Mouse (Mus musculus) forebrain, embryonic 16.5 days (tissue): ENCODE results near the gene Zfp85. TPM values are rescaled to one million over a fixed set of nuclear protein-coding genes. Genes with fewer than 3 reads are reported as not detected.
"Not testable (repeated sequence)": the region's sequence is repeated elsewhere in the genome, so short reads cannot be mapped to it uniquely, and the experiment has no call there.

ENCODE experiments used
- ATAC-seq: fragments of 200-750 bp; cut with Nextera tagmentation; 2 replicates; pipeline ENCODE4 v1.8.0; 2017; ENCODE audit warnings: mild to moderate bottlenecking, moderate library complexity
- H3K27ac ChIP-seq: fragments of 300-500 bp; sonication (generic); 2 replicates; pipeline ENCODE4 v1.5.1; 2014; ENCODE audit warnings: low read length, control low read depth
- H3K27me3 ChIP-seq: fragments of 300-500 bp; sonication (generic); replicated peaks from 2 replicates; pipeline ENCODE4 v1.6.1; 2014; ENCODE audit warnings: low read length; ENCODE audit not compliant: control insufficient read depth, insufficient read depth
- H3K36me3 ChIP-seq: fragments of 300-500 bp; sonication (generic); 2 replicates; pipeline ENCODE4 v1.6.1; 2014; ENCODE audit not compliant: control insufficient read depth, insufficient read depth
- H3K4me1 ChIP-seq: fragments of 300-500 bp; sonication (generic); replicated peaks from 2 replicates; pipeline ENCODE4 v1.6.1; 2014; ENCODE audit warnings: low read length; ENCODE audit not compliant: control insufficient read depth, insufficient read depth
- H3K4me2 ChIP-seq: fragments of 300-500 bp; sonication (generic); 2 replicates; pipeline ENCODE4 v1.6.1; 2014; ENCODE audit warnings: mild to moderate bottlenecking, low read length, control low read depth
- H3K4me3 ChIP-seq: fragments of 300-500 bp; sonication (generic); replicated peaks from 2 replicates; pipeline ENCODE4 v1.5.1; 2014; ENCODE audit warnings: mild to moderate bottlenecking, low read length, control low read depth
- H3K9ac ChIP-seq: fragments of 300-500 bp; sonication (generic); replicated peaks from 2 replicates; pipeline ENCODE4 v1.6.1; 2014; ENCODE audit warnings: low read depth, low read length, control low read depth
- H3K9me3 ChIP-seq: fragments of 300-500 bp; sonication (generic); 2 replicates; pipeline ENCODE4 v1.6.1; 2016; ENCODE audit warnings: low read length; ENCODE audit not compliant: control insufficient read depth
- WGBS: fragments of 180-500 bp; shearing (Covaris S2); extraction: QIAGEN DNeasy Blood & Tissue Kit; methylation state at CpG from one replicate; pipeline ENCODE4 v1.1.7; 2014; 5-methylcytosine and 5-hydroxymethylcytosine counted together
- polyA plus RNA-seq: library from polyadenylated mRNA; unstranded; fragments of >200 nt; fragmentation: Nextera tagmentation; extraction: Ambion mirVana; gene quantifications from 2 replicates; pipeline ENCODE4 v1.2.1, GENCODE M21; 2015

The Zfp85 gene
- polyA plus RNA-seq: 8.2 and 9.0 TPM in 2 replicates

DNA sequence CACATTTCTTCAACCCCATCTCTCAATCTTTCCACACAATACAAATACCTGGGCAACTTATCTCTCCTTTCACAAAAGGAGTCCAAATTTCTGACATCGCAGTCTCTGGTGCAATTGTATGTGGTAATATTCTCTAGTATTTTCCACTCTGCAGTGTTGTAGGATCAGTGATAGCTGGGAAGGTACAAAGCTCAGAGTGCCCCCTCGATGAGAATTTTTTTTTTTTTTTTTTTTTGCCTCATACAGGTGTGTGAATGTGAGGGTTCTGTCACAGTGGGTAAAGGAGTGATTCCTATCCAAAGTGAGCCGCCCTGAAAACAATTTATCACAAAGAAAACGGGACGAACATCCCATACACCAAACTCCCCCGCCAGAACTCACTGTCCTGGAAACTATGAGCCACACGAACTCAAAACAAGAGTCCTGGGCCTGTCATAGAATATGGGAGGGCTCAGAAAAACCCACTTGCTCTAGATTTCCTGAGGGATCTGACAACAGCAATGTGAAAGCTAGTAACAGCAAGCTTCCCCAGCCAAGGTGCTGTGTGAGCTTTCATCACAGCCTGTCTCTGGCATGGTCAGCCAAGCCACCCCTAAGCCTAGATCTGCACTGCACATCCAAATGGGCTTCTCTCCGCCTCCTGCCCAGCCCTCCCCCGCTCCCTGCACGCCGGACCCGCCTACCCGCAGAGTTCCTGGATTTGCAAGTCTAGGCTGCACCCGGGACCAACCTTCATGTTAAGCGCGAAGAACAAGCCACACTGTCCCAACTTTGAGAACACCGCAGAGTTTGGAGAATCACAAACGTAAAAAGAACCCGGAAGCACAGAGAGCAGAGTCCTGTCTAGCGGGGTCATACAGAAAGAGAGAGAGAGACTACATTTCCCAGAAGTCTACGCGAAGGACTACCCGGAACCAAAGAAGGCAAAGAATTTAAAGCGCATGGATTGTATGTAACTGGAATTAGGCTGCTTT is at the start of gene Zfp85:
Gene Zfp85 (minus strand): TSS at position 896 of the 974 bp plus-strand sequence.
- H3K9me3 ChIP-seq: no peaks in the 10 kb centered on the region
- peak; percentile 96 for ATAC-seq
- peak within 1 kb of the TSS; percentile 75 for H3K4me3 ChIP-seq
- peaks cover 8% of the 10 kb centered on the region for H3K4me1 ChIP-seq
- peak within 1 kb of the TSS; percentile 60; the same call in 1 of the 2 replicates for H3K27ac ChIP-seq
- peak within 1 kb of the TSS; percentile 62 for H3K4me2 ChIP-seq
- peak within 1 kb of the TSS; percentile 60 for H3K9ac ChIP-seq
- no peaks in the 10 kb centered on the region for H3K27me3 ChIP-seq
- WGBS: 6% methylated on average over 24 of the region's 24 CpGs
- H3K36me3 ChIP-seq: peaks cover 3% of the 10 kb centered on the region; the same call in 1 of the 2 replicates

DNA sequence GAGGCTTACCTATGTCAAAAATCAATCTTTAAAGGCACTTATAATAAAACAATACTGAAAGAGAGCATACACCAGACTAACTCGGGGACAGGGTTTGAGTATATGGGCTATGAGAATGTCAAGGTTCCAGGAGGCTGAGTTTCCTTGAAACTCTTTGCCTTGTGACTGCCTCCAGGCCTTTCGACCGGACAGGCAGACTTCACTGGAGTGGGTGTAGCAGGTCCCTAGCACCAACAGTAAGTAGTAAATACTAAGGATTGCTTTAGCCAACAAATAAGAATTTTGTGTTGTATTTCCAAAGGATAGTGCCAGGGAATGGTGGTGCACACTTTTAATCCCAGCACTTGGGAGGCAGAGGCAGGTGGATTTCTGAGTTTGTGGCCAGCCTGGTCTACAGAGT is 44.1 kb upstream of the Zfp85 start:
- not testable (repeated sequence) for H3K9ac ChIP-seq, H3K4me1 ChIP-seq, H3K27me3 ChIP-seq, H3K4me2 ChIP-seq, H3K27ac ChIP-seq, H3K4me3 ChIP-seq, ATAC-seq, H3K9me3 ChIP-seq, H3K36me3 ChIP-seq
- WGBS: 62% methylated on average over 3 of the region's 3 CpGs

DNA sequence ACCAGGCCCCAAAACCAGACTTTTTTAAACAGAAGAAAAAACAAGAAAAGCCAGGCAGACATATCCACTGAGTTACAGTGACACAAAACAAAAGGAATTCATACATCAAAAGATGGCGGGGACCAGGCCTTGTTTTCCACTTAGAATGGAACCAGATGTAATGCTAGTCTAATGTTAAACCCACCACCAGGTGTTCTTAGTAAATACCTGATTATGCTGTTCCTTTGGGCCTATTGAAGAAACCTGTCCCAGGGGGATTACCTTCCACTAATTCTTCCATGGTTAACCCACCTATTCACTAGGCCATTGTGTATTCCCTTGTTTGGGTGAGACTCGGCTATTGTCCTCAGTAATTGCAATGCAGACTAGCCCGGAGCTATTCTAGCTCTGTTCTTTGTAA is 43.6 kb upstream of the Zfp85 start:
- H3K36me3 ChIP-seq: no peaks in the 10 kb centered on the region
- no peak for ATAC-seq
- H3K27me3 ChIP-seq: no peaks in the 10 kb centered on the region
- H3K9ac ChIP-seq: no peak overlapping the region
- H3K4me1 ChIP-seq: no peaks in the 10 kb centered on the region
- no peak overlapping the region for H3K4me2 ChIP-seq
- WGBS: 35% methylated on average over 3 of the region's 3 CpGs
- H3K9me3 ChIP-seq: no peaks in the 10 kb centered on the region
- H3K4me3 ChIP-seq: no peak overlapping the region
- H3K27ac ChIP-seq: no peak overlapping the region

DNA sequence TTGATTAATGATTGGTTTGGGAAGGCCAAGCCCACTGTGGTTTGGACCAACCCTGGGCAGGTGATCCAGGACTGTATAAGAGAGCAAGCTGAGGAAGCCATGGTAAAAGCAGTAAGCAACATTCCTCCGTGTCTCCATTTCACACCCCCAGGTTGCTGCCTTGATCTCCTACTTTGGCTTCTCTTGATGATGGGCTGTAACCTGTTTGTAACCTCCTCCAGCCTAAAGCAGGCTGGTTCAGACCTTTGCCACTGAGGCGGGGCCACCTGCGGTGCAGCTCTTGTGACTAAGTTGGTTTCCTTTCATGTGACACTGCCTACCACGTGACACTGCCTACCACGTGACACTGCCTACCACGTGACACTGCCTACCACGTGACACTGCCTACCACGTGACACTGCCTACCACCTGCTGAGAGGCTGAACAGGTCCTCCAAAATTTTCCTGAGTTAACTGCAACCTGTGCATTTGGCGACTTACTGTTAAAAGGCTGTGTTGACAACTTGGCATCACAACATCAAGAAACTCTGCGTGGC is 37.0 kb upstream of the Zfp85 start:
- no peak for ATAC-seq
- no peaks in the 10 kb centered on the region for H3K27me3 ChIP-seq
- no peaks in the 10 kb centered on the region for H3K4me1 ChIP-seq
- no peaks in the 10 kb centered on the region for H3K9me3 ChIP-seq
- 96% methylated on average over 10 of the region's 10 CpGs for WGBS
- H3K36me3 ChIP-seq: 0 out of 2 replicates have a peak, but pooled peaks cover 2% of the 10 kb centered on the region
- no peak overlapping the region for H3K4me3 ChIP-seq
- no peak overlapping the region for H3K27ac ChIP-seq
- no peak overlapping the region for H3K9ac ChIP-seq
- H3K4me2 ChIP-seq: no peak overlapping the region

DNA sequence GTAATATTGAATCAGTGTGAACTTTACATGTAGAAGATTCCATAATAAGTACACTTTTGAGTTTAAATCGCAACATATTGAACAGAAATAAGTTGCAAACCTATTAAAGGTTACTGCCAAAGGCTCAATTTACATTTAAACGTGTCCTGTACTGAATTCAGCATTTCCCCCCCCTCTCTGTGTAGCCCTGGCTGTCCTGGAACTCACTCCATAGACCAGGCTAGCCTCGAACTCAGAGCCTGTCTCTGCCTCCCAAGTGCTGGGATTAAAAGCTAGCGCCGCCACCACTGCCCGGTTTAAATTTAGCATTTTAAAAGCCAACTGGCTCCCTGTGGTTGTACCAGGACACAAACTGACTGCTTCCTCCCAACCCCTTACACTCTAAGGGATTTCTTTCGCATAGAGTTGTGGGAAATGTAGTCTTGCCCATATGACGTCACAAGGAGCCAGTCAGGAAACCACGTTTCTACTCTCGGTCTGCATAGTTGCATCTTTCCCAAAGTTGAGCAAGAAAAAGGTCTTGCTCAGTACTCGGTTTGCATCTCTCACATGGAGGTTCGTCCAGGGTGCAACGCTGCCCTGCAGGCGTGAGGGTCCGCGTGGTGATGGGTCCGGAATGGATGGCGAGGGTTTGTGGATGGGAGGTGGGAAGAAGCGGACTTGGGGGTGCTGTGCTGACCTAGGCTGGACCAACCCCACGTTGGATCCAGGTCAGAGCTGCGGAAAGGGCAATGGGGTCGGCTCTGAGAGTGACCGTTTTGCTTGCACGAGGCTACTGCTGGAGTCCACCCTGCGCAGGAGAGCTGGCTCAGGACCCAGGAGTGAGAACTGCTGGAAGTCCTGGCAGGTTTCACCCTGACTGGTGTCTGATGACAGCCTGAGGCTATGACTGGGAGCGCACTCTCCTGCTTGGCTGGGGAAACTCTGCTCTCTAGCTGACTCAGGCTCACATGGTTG is 24.5 kb upstream of the Zfp85 start, which contains the start of gene Zfp493:
Gene Zfp493 (plus strand): TSS at position 429 of the 957 bp plus-strand sequence.
- Histone ChIP-seq H3K27ac (no peak within 1 kb of the TSS), H3K27me3 (no peaks in the 10 kb centered on the region), H3K4me3 (peak within 1 kb of the TSS; percentile 87), H3K36me3 (no peaks in the 10 kb centered on the region), H3K4me2 (peak within 1 kb of the TSS; percentile 89), H3K9ac (peak within 1 kb of the TSS; percentile 79), H3K9me3 (no peaks in the 10 kb centered on the region), H3K4me1 (peaks cover 4% of the 10 kb centered on the region)
- 7% methylated on average over 26 of the region's 26 CpGs for WGBS
- ATAC-seq: peak; percentile 98

DNA sequence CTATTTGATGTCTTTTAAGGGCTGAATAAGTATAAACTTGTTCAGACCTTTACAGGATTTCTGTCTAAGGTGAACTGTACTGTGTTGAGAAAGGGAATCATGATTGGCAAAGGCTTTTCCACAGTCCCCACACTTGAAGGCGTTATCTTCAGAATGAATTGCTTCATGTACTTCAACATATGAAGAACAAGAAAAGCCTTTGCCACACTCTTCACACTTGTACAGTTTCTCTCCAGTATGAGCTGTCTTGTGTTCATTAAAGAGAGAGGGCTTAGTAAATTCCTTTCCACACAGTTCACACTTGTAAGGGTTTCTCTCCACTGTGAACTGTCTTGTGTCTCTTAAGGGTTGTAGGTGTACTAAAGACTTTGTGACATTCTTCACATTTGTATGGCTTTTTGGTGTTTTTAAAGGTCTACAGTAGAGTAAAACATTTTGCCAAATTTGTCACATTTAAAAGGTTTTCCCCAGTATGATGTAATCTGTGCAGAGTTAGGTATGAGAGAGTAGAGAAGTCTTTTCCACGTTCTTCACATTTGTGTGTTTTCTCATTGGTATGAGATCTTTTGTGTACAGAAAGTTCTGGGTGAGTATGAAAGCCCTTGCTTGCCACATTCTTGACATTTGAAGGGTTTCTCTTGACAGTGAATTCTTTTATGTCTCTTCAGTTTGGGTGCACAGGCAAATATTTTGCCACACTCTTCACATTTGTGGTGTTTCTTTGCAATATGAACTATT is 8.2 kb upstream of the Zfp85 start:
- Histone ChIP-seq H3K4me1 (no peaks in the 10 kb centered on the region), H3K9ac (no peak overlapping the region), H3K4me3 (no peak overlapping the region), H3K4me2 (no peak overlapping the region), H3K36me3 (no peaks in the 10 kb centered on the region), H3K9me3 (no peaks in the 10 kb centered on the region), H3K27me3 (no peaks in the 10 kb centered on the region), H3K27ac (no peak overlapping the region)
- no peak for ATAC-seq
- WGBS: 77% methylated on average over 2 of the region's 2 CpGs

DNA sequence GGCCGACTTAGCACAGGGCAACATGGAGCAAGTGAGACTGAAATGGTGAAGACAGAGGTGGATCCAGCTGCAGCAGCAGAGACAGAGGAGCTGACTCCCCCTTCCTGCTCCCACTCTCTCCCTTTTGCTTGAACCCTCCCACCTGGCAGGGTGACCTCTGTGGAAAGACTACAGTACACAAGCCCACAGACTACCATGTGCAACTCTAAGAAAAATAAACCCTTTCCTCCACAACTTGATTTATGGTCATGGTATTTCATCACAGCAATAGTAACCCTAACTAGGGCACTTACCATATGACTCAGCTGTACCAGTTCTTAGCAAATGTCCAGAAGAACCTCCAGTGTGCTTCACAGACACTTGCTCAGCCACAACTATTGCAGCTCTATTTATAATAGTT is 4.9 kb upstream of the Zfp85 start:
- ATAC-seq: no peak

DNA sequence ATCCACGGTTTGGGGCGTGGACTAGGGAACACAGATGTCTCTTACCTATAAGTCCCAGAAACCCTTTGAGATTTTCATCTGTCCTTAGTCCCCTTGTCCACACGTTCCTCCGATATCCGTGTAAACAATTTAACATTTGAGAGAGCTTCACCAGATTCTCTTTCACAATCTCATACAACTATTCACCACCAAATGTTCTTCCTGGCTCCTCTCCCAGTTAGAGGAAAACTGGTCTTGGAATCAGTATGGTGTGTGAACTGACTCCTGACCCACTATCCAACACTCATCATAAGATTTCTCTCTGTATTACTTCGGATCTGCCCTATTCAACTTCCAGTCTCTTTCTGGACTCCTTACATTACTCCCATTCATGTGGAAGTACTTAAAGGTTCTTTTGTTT is 733 bp upstream of the Zfp85 start:
- peak overlapping the region; percentile 62; the same call in 1 of the 2 replicates for H3K4me2 ChIP-seq
- H3K9ac ChIP-seq: no peak overlapping the region

More for the DNA sequence above, 4.9 kb upstream of the Zfp85 start:
- no peaks in the 10 kb centered on the region for H3K9me3 ChIP-seq
- H3K27me3 ChIP-seq: no peaks in the 10 kb centered on the region
- H3K4me2 ChIP-seq: no peak overlapping the region
- no peaks in the 10 kb centered on the region for H3K36me3 ChIP-seq
- no peak overlapping the region for H3K4me3 ChIP-seq
- no peak overlapping the region for H3K27ac ChIP-seq
- no peak overlapping the region for H3K9ac ChIP-seq
- 84% methylated on average over 1 of the region's 1 CpGs for WGBS
- peaks cover 3% of the 10 kb centered on the region for H3K4me1 ChIP-seq

More for the DNA sequence above, 733 bp upstream of the Zfp85 start:
- no peaks in the 10 kb centered on the region for H3K9me3 ChIP-seq
- no peak overlapping the region for H3K27ac ChIP-seq
- peaks cover 8% of the 10 kb centered on the region for H3K4me1 ChIP-seq
- peaks cover 3% of the 10 kb centered on the region; the same call in 1 of the 2 replicates for H3K36me3 ChIP-seq
- no peak for ATAC-seq
- 73% methylated on average over 6 of the region's 6 CpGs for WGBS
- no peak overlapping the region; the same call in 1 of the 2 replicates for H3K4me3 ChIP-seq
- H3K27me3 ChIP-seq: no peaks in the 10 kb centered on the region
